Mouse (Mus musculus) bone marrow macrophage, adult 2 months (primary cell): Measurements from ENCODE around the gene Prune2.

Experiments
- CTCF ChIP-seq: IDR thresholded peaks from 2 replicates; pipeline ENCODE4 v1.5.1; 2012; ENCODE audit warnings: low read depth, mild to moderate bottlenecking, low read length, moderate library complexity
- POLR2A ChIP-seq: IDR thresholded peaks from 2 replicates; pipeline ENCODE4 v1.6.1; 2012; ENCODE audit warnings: mild to moderate bottlenecking, low read depth, low read length, borderline replicate concordance

- TF ChIP-seq POLR2A: no peak
- no peak for TF ChIP-seq CTCF
These were observed 259.1 kb downstream of the Prune2 start for GRCm38 (mm10) chr19:17214896-17215520.
